Mouse (Mus musculus) heart, embryonic 10.5 days (tissue): ENCODE data around the gene Gje1. TPM values are rescaled to one million over a fixed set of nuclear protein-coding genes. Genes with fewer than 3 reads are reported as not detected.

ENCODE experiments used
- polyA plus RNA-seq: library from polyadenylated mRNA; unstranded; fragments of >200 nt; fragmentation: Nextera tagmentation; extraction: Ambion mirVana; gene quantifications from 2 replicates; pipeline ENCODE4 v1.2.1, GENCODE M21; 2016

The Gje1 gene
- polyA plus RNA-seq, 1 experiment from 2014 or later = not detected

Other genes starting within 250 kb of the Gje1 start
- gene Adgrg6, start 172.6 kb downstream of the Gje1 start, polyA plus RNA-seq = 11.1 and 29.0 TPM in 2 replicates
- 99.6 and 105 TPM in 2 replicates for gene Vta1, start 12.7 kb downstream of the Gje1 start, polyA plus RNA-seq
- gene Nmbr, start 12.6 kb downstream of the Gje1 start, polyA plus RNA-seq = 0.31 and 0.33 TPM in 2 replicates